Mouse (Mus musculus): ENCODE measurements around the gene Khsrp. TPM values are rescaled to one million over a fixed set of nuclear protein-coding genes. Genes with fewer than 3 reads are reported as not detected.

The Khsrp gene
- polyA plus RNA-seq, 1 experiment, result 82.8 TPM

DNA sequence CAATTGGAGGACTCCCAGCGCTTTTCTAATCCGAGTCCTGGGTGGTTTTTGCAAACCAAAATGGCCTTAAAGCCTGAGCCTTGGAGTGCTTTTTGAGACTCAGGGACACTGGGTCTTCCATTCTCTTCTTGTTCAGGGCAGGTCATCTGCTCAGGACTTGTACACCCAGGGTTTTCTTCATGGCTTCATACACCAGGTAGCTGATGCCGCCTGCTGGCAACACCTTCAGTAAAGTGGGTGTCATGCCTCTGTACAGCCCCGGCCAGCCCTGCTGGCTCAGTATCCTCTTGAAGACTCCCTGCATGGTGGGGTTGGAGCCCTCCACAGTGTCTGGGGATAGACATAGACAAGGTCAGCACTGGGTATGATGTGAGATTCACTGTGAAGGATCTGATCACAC, 1.5 kb upstream of the Khsrp start:
- H3K27me3 ChIP-seq (ENCODE audit: control insufficient read depth, insufficient read depth, low read length), result no peaks in the 10 kb centered on the region
- TF ChIP-seq CTCF (IDR thresholded peaks at IDR 0.05; ENCODE audit: extremely low read depth, insufficient read depth, insufficient read length, insufficient replicate concordance) (no peak), POLR2A (IDR thresholded peaks at IDR 0.05; ENCODE audit: low read depth, low read length) (no peak)
- DNase-seq (ENCODE audit: low read depth in 1 of 2, low spot score in 2 of 2), result no peak
- H3K36me3 ChIP-seq (ENCODE audit: control insufficient read depth, insufficient read depth, low read length), result peaks cover 6% of the 10 kb centered on the region
- no peak overlapping the region for H3K4me3 ChIP-seq (ENCODE audit: extremely low read depth, insufficient read depth, insufficient read length)
- peaks cover 11% of the 10 kb centered on the region for H3K4me1 ChIP-seq (ENCODE audit: control insufficient read depth, insufficient read depth, insufficient read length)
- no peak overlapping the region for H3K27ac ChIP-seq (ENCODE audit: insufficient read depth, low read length)
- 89% methylated on average over 4 of the region's 4 CpGs for WGBS

DNA sequence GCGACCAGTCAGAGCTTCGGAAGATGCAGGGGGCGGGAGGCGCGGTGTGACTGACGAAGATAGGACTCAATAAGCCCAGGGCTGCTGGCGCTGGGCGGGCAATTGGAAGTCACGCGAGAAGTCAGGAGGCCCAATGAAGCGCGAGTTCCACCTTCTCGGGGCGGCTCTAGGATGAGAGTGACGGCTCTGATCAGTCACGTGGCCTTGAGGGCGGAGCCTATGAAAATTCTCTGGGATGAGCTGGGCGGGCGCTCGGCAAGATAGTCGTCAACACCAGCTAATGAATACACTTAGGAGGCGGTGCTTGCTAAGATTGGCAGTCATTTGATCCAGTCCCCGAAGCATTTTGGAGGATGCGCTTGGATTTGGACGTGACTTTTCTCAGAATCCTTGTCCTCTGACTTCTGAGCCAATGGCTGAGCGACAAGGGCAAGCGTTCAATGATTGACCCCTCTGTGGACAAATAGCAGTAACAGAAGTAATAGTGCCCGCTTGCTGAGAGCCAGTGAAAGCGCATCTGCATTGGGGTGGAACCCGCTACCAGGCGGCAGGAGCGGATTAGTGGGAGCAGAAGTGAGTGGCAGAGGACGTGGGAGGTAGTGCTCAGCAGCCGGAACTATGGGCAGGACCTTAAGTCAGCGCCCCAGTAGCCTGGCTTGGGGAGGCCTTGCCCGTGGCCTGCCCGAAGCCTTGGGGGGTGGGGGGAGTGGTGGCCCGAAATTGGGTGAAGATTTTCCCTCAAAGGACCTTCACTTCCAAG, 519 bp upstream of the Khsrp start:
- peak; percentile 100 for DNase-seq (ENCODE audit: low read depth in 1 of 2, low spot score in 2 of 2)
- H3K27me3 ChIP-seq (ENCODE audit: control insufficient read depth, insufficient read depth, low read length), result no peaks in the 10 kb centered on the region
- H3K4me1 ChIP-seq (ENCODE audit: control insufficient read depth, insufficient read depth, insufficient read length), result peaks cover 11% of the 10 kb centered on the region
- peak overlapping the region; percentile 83 for H3K27ac ChIP-seq (ENCODE audit: insufficient read depth, low read length)
- H3K4me3 ChIP-seq (ENCODE audit: extremely low read depth, insufficient read depth, insufficient read length), result peak overlapping the region; percentile 48
- WGBS, result under 1% methylated on average over 38 of the region's 38 CpGs
- H3K36me3 ChIP-seq (ENCODE audit: control insufficient read depth, insufficient read depth, low read length), result peaks cover 13% of the 10 kb centered on the region
- TF ChIP-seq POLR2A (IDR thresholded peaks at IDR 0.05; ENCODE audit: low read depth, low read length), result peak; percentile 88
- no peak for TF ChIP-seq CTCF (IDR thresholded peaks at IDR 0.05; ENCODE audit: extremely low read depth, insufficient read depth, insufficient read length, insufficient replicate concordance)

DNA sequence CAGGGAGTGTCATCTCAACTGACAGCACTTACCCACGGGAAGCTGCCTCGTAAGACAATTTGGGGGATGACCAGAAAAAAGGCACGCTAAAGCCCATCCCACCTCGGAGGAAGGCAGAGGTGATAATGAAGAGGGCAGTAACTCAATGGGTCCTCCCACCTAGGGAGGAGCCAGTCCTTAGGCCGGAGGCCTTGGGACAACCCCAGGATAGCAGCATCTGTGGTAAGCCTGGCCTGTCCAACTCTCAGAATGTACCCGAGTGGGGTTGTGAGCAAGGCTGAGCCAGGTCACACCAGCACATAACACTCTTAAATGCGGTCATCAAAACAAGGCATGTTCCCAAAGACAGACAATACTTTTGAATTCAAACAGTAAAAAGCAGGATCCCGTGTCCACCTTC, 1.6 kb downstream of the Khsrp start:
- DNase-seq (ENCODE audit: low read depth in 1 of 2, low spot score in 2 of 2), result no peak
- H3K4me3 ChIP-seq (ENCODE audit: extremely low read depth, insufficient read depth, insufficient read length), result no peak overlapping the region
- WGBS, result 26% methylated on average over 8 of the region's 8 CpGs
- TF ChIP-seq CTCF (IDR thresholded peaks at IDR 0.05; ENCODE audit: extremely low read depth, insufficient read depth, insufficient read length, insufficient replicate concordance), result no peak
- TF ChIP-seq POLR2A (IDR thresholded peaks at IDR 0.05; ENCODE audit: low read depth, low read length), result no peak
- H3K36me3 ChIP-seq (ENCODE audit: control insufficient read depth, insufficient read depth, low read length), result peaks cover 31% of the 10 kb centered on the region
- H3K27me3 ChIP-seq (ENCODE audit: control insufficient read depth, insufficient read depth, low read length), result no peaks in the 10 kb centered on the region
- peaks cover 8% of the 10 kb centered on the region for H3K4me1 ChIP-seq (ENCODE audit: control insufficient read depth, insufficient read depth, insufficient read length)
- no peak overlapping the region for H3K27ac ChIP-seq (ENCODE audit: insufficient read depth, low read length)

DNA sequence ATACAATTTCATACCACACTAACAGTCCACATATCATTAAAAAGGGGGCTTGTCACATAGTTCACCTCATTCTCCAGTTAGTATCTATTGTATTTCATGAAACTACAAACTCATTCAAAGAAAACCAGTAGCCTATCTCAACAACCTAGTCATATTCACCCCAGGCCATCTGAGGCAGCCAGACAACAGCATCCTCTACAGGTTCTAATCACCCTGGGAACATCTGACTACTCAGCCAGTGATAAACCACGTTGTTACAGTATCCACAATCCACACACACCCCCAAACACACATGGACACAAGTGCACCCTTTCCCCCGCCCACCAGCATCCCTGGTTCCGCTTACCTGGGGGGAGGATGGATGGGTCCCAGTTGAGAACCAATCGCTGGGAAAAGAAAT, 3.9 kb downstream of the Khsrp start:
- H3K4me1 ChIP-seq (ENCODE audit: control insufficient read depth, insufficient read depth, insufficient read length), result peaks cover 7% of the 10 kb centered on the region
- WGBS, result 88% methylated on average over 4 of the region's 4 CpGs
- H3K27me3 ChIP-seq (ENCODE audit: control insufficient read depth, insufficient read depth, low read length), result no peaks in the 10 kb centered on the region
- DNase-seq (ENCODE audit: low read depth in 1 of 2, low spot score in 2 of 2), result no peak
- H3K36me3 ChIP-seq (ENCODE audit: control insufficient read depth, insufficient read depth, low read length), result peaks cover 52% of the 10 kb centered on the region
- H3K27ac ChIP-seq (ENCODE audit: insufficient read depth, low read length), result no peak overlapping the region
- TF ChIP-seq CTCF (IDR thresholded peaks at IDR 0.05; ENCODE audit: extremely low read depth, insufficient read depth, insufficient read length, insufficient replicate concordance) (no peak), POLR2A (IDR thresholded peaks at IDR 0.05; ENCODE audit: low read depth, low read length) (no peak)
- no peak overlapping the region for H3K4me3 ChIP-seq (ENCODE audit: extremely low read depth, insufficient read depth, insufficient read length)

DNA sequence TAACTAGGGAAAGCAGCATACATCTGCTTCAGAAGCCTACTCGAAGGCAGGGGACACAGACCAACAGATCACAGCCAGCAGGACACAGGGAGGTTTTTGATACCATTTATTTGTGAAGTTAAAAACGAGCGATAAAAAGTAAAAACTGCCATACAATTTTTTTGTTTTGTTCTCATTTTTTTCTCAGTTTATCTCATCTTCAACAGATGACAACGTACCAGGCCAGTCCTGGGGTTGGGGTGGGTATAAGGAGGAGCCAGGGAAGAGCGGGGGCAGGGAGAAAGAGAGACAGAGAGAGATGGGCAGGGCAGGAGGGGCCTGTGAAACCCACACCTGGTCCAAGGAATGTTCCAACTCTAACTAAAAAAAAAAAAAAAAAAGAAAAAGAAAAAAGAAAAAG, 10.4 kb downstream of the Khsrp start:
- no peak for DNase-seq (ENCODE audit: low read depth in 1 of 2, low spot score in 2 of 2)
- TF ChIP-seq POLR2A (IDR thresholded peaks at IDR 0.05; ENCODE audit: low read depth, low read length) (no peak), CTCF (IDR thresholded peaks at IDR 0.05; ENCODE audit: extremely low read depth, insufficient read depth, insufficient read length, insufficient replicate concordance) (no peak)
- peaks cover 47% of the 10 kb centered on the region for H3K36me3 ChIP-seq (ENCODE audit: control insufficient read depth, insufficient read depth, low read length)
- no peaks in the 10 kb centered on the region for H3K27me3 ChIP-seq (ENCODE audit: control insufficient read depth, insufficient read depth, low read length)
- 80% methylated on average over 5 of the region's 5 CpGs for WGBS
- H3K4me3 ChIP-seq (ENCODE audit: extremely low read depth, insufficient read depth, insufficient read length), result no peak overlapping the region
- H3K4me1 ChIP-seq (ENCODE audit: control insufficient read depth, insufficient read depth, insufficient read length), result no peaks in the 10 kb centered on the region; the same call in 1 of the 2 replicates
- H3K27ac ChIP-seq (ENCODE audit: insufficient read depth, low read length), result no peak overlapping the region

DNA sequence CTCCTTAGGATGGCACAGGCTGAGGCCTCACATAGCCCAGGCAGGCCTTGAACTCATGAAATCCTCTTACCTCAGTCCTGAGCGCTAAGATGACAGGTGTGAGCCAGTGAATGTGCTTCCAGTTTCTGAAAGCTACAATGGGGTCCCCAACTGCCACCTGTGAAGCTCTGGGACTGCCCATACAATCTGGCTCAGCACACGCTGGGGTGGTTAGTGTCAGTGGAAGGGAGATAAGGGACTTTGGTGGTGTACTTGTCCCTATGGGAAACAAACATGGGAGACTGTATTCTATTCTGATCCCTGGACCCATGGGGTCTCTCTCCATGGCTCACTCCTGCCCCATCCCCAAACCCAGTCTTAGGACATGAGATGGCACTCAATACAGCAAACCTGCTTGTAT, 11.6 kb downstream of the Khsrp start:
- Histone ChIP-seq H3K27ac (ENCODE audit: insufficient read depth, low read length) (no peak overlapping the region), H3K27me3 (ENCODE audit: control insufficient read depth, insufficient read depth, low read length) (no peaks in the 10 kb centered on the region), H3K36me3 (ENCODE audit: control insufficient read depth, insufficient read depth, low read length) (peaks cover 35% of the 10 kb centered on the region), H3K4me1 (ENCODE audit: control insufficient read depth, insufficient read depth, insufficient read length) (no peaks in the 10 kb centered on the region; the same call in 1 of the 2 replicates), H3K4me3 (ENCODE audit: extremely low read depth, insufficient read depth, insufficient read length) (no peak overlapping the region)
- no peak for TF ChIP-seq CTCF (IDR thresholded peaks at IDR 0.05; ENCODE audit: extremely low read depth, insufficient read depth, insufficient read length, insufficient replicate concordance)
- TF ChIP-seq POLR2A (IDR thresholded peaks at IDR 0.05; ENCODE audit: low read depth, low read length), result no peak
- 86% methylated on average over 2 of the region's 2 CpGs for WGBS
- no peak for DNase-seq (ENCODE audit: low read depth in 1 of 2, low spot score in 2 of 2)

DNA sequence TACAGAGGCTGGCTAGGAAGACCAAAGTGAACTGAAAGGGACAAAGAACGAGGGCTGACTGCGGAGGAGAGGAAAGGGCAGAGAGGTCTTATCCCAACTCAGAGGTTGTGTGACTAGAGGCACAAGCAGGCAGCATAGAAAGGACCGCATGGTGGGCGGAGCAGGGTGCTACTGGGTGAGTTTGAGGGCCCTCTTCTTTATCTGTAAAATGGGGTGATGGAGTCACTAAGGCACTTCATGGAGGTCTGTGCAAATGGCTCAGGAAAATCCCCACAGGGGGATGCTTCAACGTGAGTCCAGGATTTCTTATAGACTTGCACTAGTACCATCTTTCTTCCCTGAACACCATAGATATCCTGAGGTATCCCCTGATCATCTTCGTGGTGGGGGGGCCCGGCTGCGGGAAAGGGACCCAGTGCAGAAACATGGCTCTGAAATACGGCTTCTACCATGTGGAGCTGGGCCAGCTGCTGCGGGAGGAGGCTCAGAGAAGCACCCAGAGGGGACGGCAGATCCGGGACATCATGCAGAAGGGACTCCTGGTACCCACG, 19.0 kb downstream of the Khsrp start:
- peaks cover 3% of the 10 kb centered on the region for H3K36me3 ChIP-seq (ENCODE audit: control insufficient read depth, insufficient read depth, low read length)
- 85% methylated on average over 13 of the region's 13 CpGs for WGBS
- no peaks in the 10 kb centered on the region for H3K27me3 ChIP-seq (ENCODE audit: control insufficient read depth, insufficient read depth, low read length)
- no peak overlapping the region for H3K27ac ChIP-seq (ENCODE audit: insufficient read depth, low read length)
- no peak for DNase-seq (ENCODE audit: low read depth in 1 of 2, low spot score in 2 of 2)
- peaks cover 4% of the 10 kb centered on the region; the same call in 1 of the 2 replicates for H3K4me1 ChIP-seq (ENCODE audit: control insufficient read depth, insufficient read depth, insufficient read length)
- no peak for TF ChIP-seq POLR2A (IDR thresholded peaks at IDR 0.05; ENCODE audit: low read depth, low read length)
- no peak for TF ChIP-seq CTCF (IDR thresholded peaks at IDR 0.05; ENCODE audit: extremely low read depth, insufficient read depth, insufficient read length, insufficient replicate concordance)
- peak overlapping the region; percentile 71; the same call in 1 of the 2 replicates for H3K4me3 ChIP-seq (ENCODE audit: extremely low read depth, insufficient read depth, insufficient read length)
